Mouse (Mus musculus) embryonic facial prominence, embryonic 11.5 days (tissue): ENCODE results near the gene Ezh1. TPM values are rescaled to one million over a fixed set of nuclear protein-coding genes. Genes with fewer than 3 reads are reported as not detected.

Experiments
- ATAC-seq: fragments of 200-750 bp; cut with Nextera tagmentation; replicated peaks from 2 replicates; pipeline ENCODE4 v1.8.0; 2017; ENCODE audit warnings: low read depth; ENCODE audit not compliant: insufficient number of reproducible peaks, low FRiP score, low TSS enrichment
- DNase-seq: peaks from one replicate; pipeline ENCODE4 v3.0.0-alpha.2; 2015; ENCODE audit warnings: low spot score
- H3K27ac ChIP-seq: fragments of 300-500 bp; sonication (generic); replicated peaks from 2 replicates; pipeline ENCODE4 v1.5.1; 2014; ENCODE audit warnings: mild to moderate bottlenecking, low read depth, low read length, control low read depth
- H3K27me3 ChIP-seq: fragments of 300-500 bp; sonication (generic); 2 replicates; pipeline ENCODE4 v1.6.1; 2014; ENCODE audit warnings: mild to moderate bottlenecking, low read length, moderate library complexity, mixed read lengths; ENCODE audit not compliant: control insufficient read depth, insufficient read depth
- H3K36me3 ChIP-seq: fragments of 300-500 bp; sonication (generic); replicated peaks from 2 replicates; pipeline ENCODE4 v1.6.1; 2014; ENCODE audit warnings: low read depth, mild to moderate bottlenecking, low read length, moderate library complexity, mixed read lengths; ENCODE audit not compliant: control insufficient read depth, insufficient read depth
- H3K4me1 ChIP-seq: fragments of 300-500 bp; sonication (generic); 2 replicates; pipeline ENCODE4 v1.6.1; 2014; ENCODE audit warnings: low read length, mixed read lengths; ENCODE audit not compliant: control insufficient read depth, insufficient read depth
- H3K4me2 ChIP-seq: fragments of 300-500 bp; sonication (generic); 2 replicates; pipeline ENCODE4 v1.6.1; 2014; ENCODE audit warnings: low read depth, mild to moderate bottlenecking, control low read depth, low read length, moderate library complexity
- H3K4me3 ChIP-seq: fragments of 300-500 bp; sonication (generic); 2 replicates; pipeline ENCODE4 v1.5.1; 2014; ENCODE audit warnings: low read depth, low read length, control low read depth
- H3K9ac ChIP-seq: fragments of 300-500 bp; sonication (generic); replicated peaks from 2 replicates; pipeline ENCODE4 v1.6.1; 2014; ENCODE audit warnings: mild to moderate bottlenecking, control low read depth, low read length
- H3K9me3 ChIP-seq: fragments of 300-500 bp; sonication (generic); replicated peaks from 2 replicates; pipeline ENCODE4 v1.6.1; 2016; ENCODE audit warnings: mild to moderate bottlenecking, low read length, inconsistent platforms, mixed read lengths; ENCODE audit not compliant: control insufficient read depth
- WGBS: fragments of 180-500 bp; shearing (Covaris S2); extraction: QIAGEN DNeasy Blood & Tissue Kit; methylation state at CpG from one replicate; pipeline ENCODE4 v1.1.7; 2014; 5-methylcytosine and 5-hydroxymethylcytosine counted together
- polyA plus RNA-seq: library from polyadenylated mRNA; unstranded; fragments of >200 nt; fragmentation: Nextera tagmentation; extraction: Ambion mirVana; gene quantifications from 2 replicates; pipeline ENCODE4 v1.2.1, GENCODE M21; 2014

The Ezh1 gene
- polyA plus RNA-seq, 1 experiment from 2014 or later, result 11.6 TPM

- H3K4me3 ChIP-seq, result no peak overlapping the region
- ATAC-seq (no peak), DNase-seq (peak; percentile 60)
- no peaks in the 10 kb centered on the region for H3K27me3 ChIP-seq
- peak overlapping the region; percentile 24; the same call in 1 of the 2 replicates for H3K4me2 ChIP-seq
- 15% methylated on average over 5 of the region's 5 CpGs for WGBS
- no peaks in the 10 kb centered on the region for H3K36me3 ChIP-seq
- peaks cover 13% of the 10 kb centered on the region for H3K4me1 ChIP-seq
- H3K27ac ChIP-seq, result peak overlapping the region; percentile 89
- H3K9ac ChIP-seq, result no peak overlapping the region; the same call in 1 of the 2 replicates
- no peaks in the 10 kb centered on the region for H3K9me3 ChIP-seq
Observed at GRCm38 (mm10) chr11:101230526-101230925, 4.3 kb upstream of the Ezh1 start.

GRCm38 (mm10) chr11:101230061-101230511, 3.8 kb upstream of the Ezh1 start:
- Histone ChIP-seq H3K9me3 (no peaks in the 10 kb centered on the region), H3K36me3 (no peaks in the 10 kb centered on the region), H3K9ac (peak overlapping the region; percentile 7; the same call in 1 of the 2 replicates), H3K27ac (peak overlapping the region; percentile 49; the same call in 1 of the 2 replicates), H3K27me3 (no peaks in the 10 kb centered on the region), H3K4me3 (no peak overlapping the region), H3K4me2 (no peak overlapping the region), H3K4me1 (peaks cover 13% of the 10 kb centered on the region)
- ATAC-seq (no peak), DNase-seq (no peak)
- 18% methylated on average over 2 of the region's 2 CpGs for WGBS

- Histone ChIP-seq H3K4me1 (peaks cover 13% of the 10 kb centered on the region), H3K9me3 (no peaks in the 10 kb centered on the region), H3K36me3 (no peaks in the 10 kb centered on the region), H3K4me2 (no peak overlapping the region), H3K4me3 (no peak overlapping the region), H3K9ac (no peak overlapping the region), H3K27me3 (no peaks in the 10 kb centered on the region), H3K27ac (no peak overlapping the region)
- DNase-seq (no peak), ATAC-seq (no peak)
- 35% methylated on average over 8 of the region's 8 CpGs for WGBS
Observed at GRCm38 (mm10) chr11:101229361-101229900, 3.2 kb upstream of the Ezh1 start.

- H3K4me3 ChIP-seq, result peak overlapping the region; percentile 78
- peak overlapping the region; percentile 30; the same call in 1 of the 2 replicates for H3K27ac ChIP-seq
- no peaks in the 10 kb centered on the region for H3K36me3 ChIP-seq
- peak; percentile 47 for DNase-seq
- peak overlapping the region; percentile 86 for H3K9ac ChIP-seq
- WGBS, result 21% methylated on average over 25 of the region's 25 CpGs
- no peak for ATAC-seq
- no peaks in the 10 kb centered on the region for H3K27me3 ChIP-seq
- H3K4me2 ChIP-seq, result peak overlapping the region; percentile 87
- no peaks in the 10 kb centered on the region for H3K9me3 ChIP-seq
- peaks cover 4% of the 10 kb centered on the region for H3K4me1 ChIP-seq
Observed at GRCm38 (mm10) chr11:101225331-101226064, 765 bp downstream of the Ezh1 start.

GRCm38 (mm10) chr11:101224337-101224736, 1.9 kb downstream of the Ezh1 start:
- no peak overlapping the region for H3K4me3 ChIP-seq
- H3K27me3 ChIP-seq, result no peaks in the 10 kb centered on the region
- no peak overlapping the region for H3K9ac ChIP-seq
- ATAC-seq (no peak), DNase-seq (no peak)
- H3K9me3 ChIP-seq, result no peaks in the 10 kb centered on the region
- H3K4me2 ChIP-seq, result no peak overlapping the region
- H3K4me1 ChIP-seq, result no peaks in the 10 kb centered on the region
- no peaks in the 10 kb centered on the region for H3K36me3 ChIP-seq
- WGBS, result 91% methylated on average over 3 of the region's 3 CpGs
- H3K27ac ChIP-seq, result no peak overlapping the region

GRCm38 (mm10) chr11:101221306-101221986, 4.8 kb downstream of the Ezh1 start:
- Histone ChIP-seq H3K4me2 (no peak overlapping the region), H3K4me1 (no peaks in the 10 kb centered on the region), H3K27ac (no peak overlapping the region), H3K9me3 (no peaks in the 10 kb centered on the region), H3K4me3 (no peak overlapping the region), H3K36me3 (no peaks in the 10 kb centered on the region), H3K9ac (no peak overlapping the region), H3K27me3 (no peaks in the 10 kb centered on the region)
- no peak for DNase-seq
- ATAC-seq, result no peak
- 89% methylated on average over 8 of the region's 8 CpGs for WGBS

- no peak overlapping the region for H3K27ac ChIP-seq
- H3K36me3 ChIP-seq, result no peaks in the 10 kb centered on the region
- DNase-seq (no peak), ATAC-seq (no peak)
- H3K4me3 ChIP-seq, result no peak overlapping the region
- H3K4me1 ChIP-seq, result no peaks in the 10 kb centered on the region
- no peak overlapping the region for H3K9ac ChIP-seq
- 43% methylated on average over 2 of the region's 2 CpGs for WGBS
- H3K4me2 ChIP-seq, result no peak overlapping the region
- H3K27me3 ChIP-seq, result no peaks in the 10 kb centered on the region
- H3K9me3 ChIP-seq, result no peaks in the 10 kb centered on the region
Observed at GRCm38 (mm10) chr11:101220853-101221252, 5.4 kb downstream of the Ezh1 start.
